Mouse (Mus musculus) small intestine, adult 2 months (tissue): ENCODE results near the gene Spcs2.

Experiments used
- CTCF ChIP-seq: fragments of 200-500 bp; IDR thresholded peaks from 2 replicates; pipeline ENCODE4 v1.5.1; 2012; ENCODE audit warnings: low read depth, mild to moderate bottlenecking, control low read depth, inconsistent platforms, low read length, moderate library complexity, mixed read lengths; ENCODE audit not compliant: insufficient replicate concordance, insufficient read length; ENCODE audit errors: extremely low read depth
- POLR2A ChIP-seq: fragments of 200-500 bp; IDR thresholded peaks from 2 replicates; pipeline ENCODE4 v1.6.1; 2012; ENCODE audit warnings: low read depth, mild to moderate bottlenecking, control low read depth, inconsistent platforms, low read length, moderate library complexity

DNA sequence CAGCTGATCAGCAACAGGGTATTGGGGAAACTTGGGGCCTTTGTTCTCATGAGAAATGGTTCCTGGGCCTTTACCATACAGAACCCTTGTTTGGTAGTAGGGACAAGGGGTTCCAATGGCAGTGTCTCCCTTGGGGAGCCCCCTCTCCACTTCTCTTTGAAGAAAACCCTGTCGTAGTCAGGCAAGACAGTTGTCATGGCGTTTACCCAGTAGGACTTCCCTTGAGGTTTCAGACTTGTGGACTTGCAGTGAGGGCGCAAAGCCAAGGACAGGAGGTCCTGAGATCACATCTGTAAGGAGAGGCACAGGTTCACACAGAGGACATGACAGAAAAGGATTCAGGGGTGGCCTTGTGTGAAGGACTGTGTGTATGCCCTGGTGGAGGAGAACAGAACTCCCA lies 66.8 kb downstream of the Spcs2 start:
- TF ChIP-seq POLR2A: no peak
- no peak for TF ChIP-seq CTCF
